Mouse (Mus musculus) limb, embryonic 14.5 days (tissue): ENCODE data around the gene Lhx2. TPM values are rescaled to one million over a fixed set of nuclear protein-coding genes. Genes with fewer than 3 reads are reported as not detected.

Source experiments
- ATAC-seq: fragments of 200-750 bp; cut with Nextera tagmentation; 2 replicates; pipeline ENCODE4 v1.8.0; 2017; ENCODE audit warnings: low read depth, moderate number of reproducible peaks, moderate TSS enrichment; ENCODE audit not compliant: low FRiP score
- DNase-seq: peaks from one replicate; pipeline ENCODE4 v3.0.0-alpha.2; 2015; ENCODE audit warnings: low spot score
- H3K27ac ChIP-seq: fragments of 300-500 bp; sonication (generic); replicated peaks from 2 replicates; pipeline ENCODE4 v1.5.1; 2014; ENCODE audit warnings: low read depth, mild to moderate bottlenecking, low read length, moderate library complexity, mixed read lengths
- H3K27me3 ChIP-seq: fragments of 300-500 bp; sonication (generic); 2 replicates; pipeline ENCODE4 v1.6.1; 2014; ENCODE audit warnings: low read length, mixed read lengths; ENCODE audit not compliant: control insufficient read depth, insufficient read depth
- H3K36me3 ChIP-seq: fragments of 300-500 bp; sonication (generic); 2 replicates; pipeline ENCODE4 v1.6.1; 2014; ENCODE audit warnings: mild to moderate bottlenecking, low read length, moderate library complexity, mixed read lengths; ENCODE audit not compliant: control insufficient read depth, insufficient read depth
- H3K4me1 ChIP-seq: fragments of 300-500 bp; sonication (generic); 2 replicates; pipeline ENCODE4 v1.6.1; 2014; ENCODE audit warnings: antibody characterized with exemption, low read length, mixed read lengths; ENCODE audit not compliant: control insufficient read depth, insufficient read depth
- H3K4me2 ChIP-seq: fragments of 300-500 bp; sonication (generic); replicated peaks from 2 replicates; pipeline ENCODE4 v1.6.1; 2014; ENCODE audit warnings: low read depth, mild to moderate bottlenecking, low read length, moderate library complexity; ENCODE audit not compliant: severe bottlenecking
- H3K4me3 ChIP-seq: fragments of 300-500 bp; sonication (generic); replicated peaks from 2 replicates; pipeline ENCODE4 v1.5.1; 2014; ENCODE audit warnings: low read length
- H3K9ac ChIP-seq: fragments of 300-500 bp; sonication (generic); 2 replicates; pipeline ENCODE4 v1.6.1; 2014; ENCODE audit warnings: mild to moderate bottlenecking, low read depth, low read length, moderate library complexity; ENCODE audit not compliant: severe bottlenecking
- H3K9me3 ChIP-seq: fragments of 300-500 bp; sonication (generic); 2 replicates; pipeline ENCODE4 v1.6.1; 2016; ENCODE audit warnings: low read length; ENCODE audit not compliant: control insufficient read depth
- POLR2A ChIP-seq: fragments of 200-500 bp; IDR thresholded peaks from 2 replicates; pipeline ENCODE4 v1.8.0; 2012; ENCODE audit warnings: inconsistent platforms, mild to moderate bottlenecking, moderate library complexity, borderline replicate concordance; ENCODE audit not compliant: insufficient read depth, insufficient read length; ENCODE audit errors: extremely low read depth
- WGBS: fragments of 180-500 bp; shearing (Covaris S2); extraction: QIAGEN DNeasy Blood & Tissue Kit; methylation state at CpG from one replicate; pipeline ENCODE4 v1.1.7; 2014; 5-methylcytosine and 5-hydroxymethylcytosine counted together
- polyA plus RNA-seq, 2 experiments: library from polyadenylated mRNA; depleted of rRNA in 1 of 2; stranded (reverse) in 1 of 2; unstranded in 1 of 2; fragments of >200 nt; fragmentation: Nextera tagmentation in 1 of 2; extraction: Ambion mirVana in 1 of 2; gene quantifications; 2 replicates each; pipeline versions ENCODE4 v1.2.1 to v1.2.3; 2012 to 2014

The Lhx2 gene
- polyA plus RNA-seq, 2 experiments = 8.7 to 27.5 TPM

- 85% methylated on average over 10 of the region's 10 CpGs for WGBS
- ATAC-seq (no peak), DNase-seq (no peak)
- H3K9me3 ChIP-seq = no peaks in the 10 kb centered on the region
- H3K4me3 ChIP-seq = no peak overlapping the region
- no peak overlapping the region for H3K27ac ChIP-seq
- H3K4me2 ChIP-seq = no peak overlapping the region
- TF ChIP-seq POLR2A = no peak
- no peaks in the 10 kb centered on the region for H3K4me1 ChIP-seq
- no peak overlapping the region for H3K9ac ChIP-seq
- no peaks in the 10 kb centered on the region for H3K27me3 ChIP-seq
- no peaks in the 10 kb centered on the region for H3K36me3 ChIP-seq
Measured at GRCm38 (mm10) chr2:38387568-38388262, 48.6 kb downstream of the Lhx2 start.

- Histone ChIP-seq H3K9ac (no peak overlapping the region), H3K27me3 (no peaks in the 10 kb centered on the region), H3K4me3 (no peak overlapping the region), H3K4me2 (no peak overlapping the region), H3K27ac (no peak overlapping the region), H3K9me3 (no peaks in the 10 kb centered on the region), H3K4me1 (no peaks in the 10 kb centered on the region), H3K36me3 (no peaks in the 10 kb centered on the region)
- 72% methylated on average over 17 of the region's 17 CpGs for WGBS
- TF ChIP-seq POLR2A = no peak
- DNase-seq (peak; percentile 57), ATAC-seq (peak; percentile 84)
Measured at GRCm38 (mm10) chr2:38394977-38395868, 56.1 kb downstream of the Lhx2 start.

GRCm38 (mm10) chr2:38395869-38396236, 56.8 kb downstream of the Lhx2 start:
- ATAC-seq (peak; percentile 1; the same call in 1 of the 2 replicates), DNase-seq (no peak)
- H3K4me2 ChIP-seq = no peak overlapping the region
- no peak overlapping the region for H3K27ac ChIP-seq
- no peaks in the 10 kb centered on the region for H3K36me3 ChIP-seq
- no peak overlapping the region for H3K9ac ChIP-seq
- H3K9me3 ChIP-seq = no peaks in the 10 kb centered on the region
- no peaks in the 10 kb centered on the region for H3K27me3 ChIP-seq
- H3K4me3 ChIP-seq = no peak overlapping the region
- TF ChIP-seq POLR2A = no peak
- no peaks in the 10 kb centered on the region for H3K4me1 ChIP-seq

- no peak for TF ChIP-seq POLR2A
Measured at GRCm38 (mm10) chr2:38397306-38397705, 58.2 kb downstream of the Lhx2 start.

GRCm38 (mm10) chr2:38397882-38398281, 58.8 kb downstream of the Lhx2 start:
- no peak for TF ChIP-seq POLR2A
- no peaks in the 10 kb centered on the region for H3K36me3 ChIP-seq
- H3K9ac ChIP-seq = no peak overlapping the region
- ATAC-seq = peak; percentile 59; the same call in 1 of the 2 replicates
- no peak overlapping the region for H3K4me2 ChIP-seq
- no peaks in the 10 kb centered on the region for H3K4me1 ChIP-seq
- H3K27me3 ChIP-seq = no peaks in the 10 kb centered on the region
- H3K9me3 ChIP-seq = no peaks in the 10 kb centered on the region
- no peak overlapping the region for H3K27ac ChIP-seq
- no peak for DNase-seq
- H3K4me3 ChIP-seq = no peak overlapping the region
- WGBS = 57% methylated on average over 6 of the region's 6 CpGs

More at GRCm38 (mm10) chr2:38397306-38397705, 58.2 kb downstream of the Lhx2 start:
- ATAC-seq = no peak
- Histone ChIP-seq H3K4me3 (no peak overlapping the region), H3K9me3 (no peaks in the 10 kb centered on the region), H3K27me3 (no peaks in the 10 kb centered on the region), H3K9ac (no peak overlapping the region), H3K36me3 (no peaks in the 10 kb centered on the region), H3K27ac (no peak overlapping the region), H3K4me1 (no peaks in the 10 kb centered on the region), H3K4me2 (no peak overlapping the region)
- no peak for DNase-seq
- 77% methylated on average over 7 of the region's 7 CpGs for WGBS
